Mouse (Mus musculus): ENCODE data around the gene Dlat.
"Not testable (repeated sequence)": the region's sequence is repeated elsewhere in the genome, so short reads cannot be mapped to it uniquely, and the experiment has no call there.

Dlat gene

GRCm38 (mm10) chr9:50664826-50665225 is 5.2 kb upstream of the Dlat start:
- no peak for DNase-seq (ENCODE audit: extremely low read depth, insufficient read length, low spot score)

GRCm38 (mm10) chr9:50660431-50660830 is 851 bp upstream of the Dlat start:
- DNase-seq (ENCODE audit: extremely low read depth, insufficient read length, low spot score) = peak; percentile 34

- DNase-seq (ENCODE audit: extremely low read depth, insufficient read length, low spot score) = no peak
Measured at GRCm38 (mm10) chr9:50658941-50659388, 615 bp downstream of the Dlat start.

- DNase-seq (ENCODE audit: extremely low read depth, insufficient read length, low spot score) = no peak
Measured at GRCm38 (mm10) chr9:50658391-50658790, 1.2 kb downstream of the Dlat start.

- no peak for DNase-seq (ENCODE audit: extremely low read depth, insufficient read length, low spot score)
Measured at GRCm38 (mm10) chr9:50650503-50650902, 9.1 kb downstream of the Dlat start.

- DNase-seq (ENCODE audit: extremely low read depth, insufficient read length, low spot score) = no peak
Measured at GRCm38 (mm10) chr9:50646826-50647370, 12.7 kb downstream of the Dlat start.

- no peak for DNase-seq (ENCODE audit: extremely low read depth, insufficient read length, low spot score)
Measured at GRCm38 (mm10) chr9:50634270-50634669, 25.3 kb downstream of the Dlat start.

- no peak for DNase-seq (ENCODE audit: extremely low read depth, insufficient read length, low spot score)
Measured at GRCm38 (mm10) chr9:50633059-50633458, 26.5 kb downstream of the Dlat start.

- no peak for DNase-seq (ENCODE audit: extremely low read depth, insufficient read length, low spot score)
Measured at GRCm38 (mm10) chr9:50632016-50632688, 27.4 kb downstream of the Dlat start.

- not testable (repeated sequence) for DNase-seq (ENCODE audit: extremely low read depth, insufficient read length, low spot score)
Measured at GRCm38 (mm10) chr9:50630903-50631302, 28.7 kb downstream of the Dlat start.

GRCm38 (mm10) chr9:50617794-50618330 is 41.7 kb downstream of the Dlat start:
- DNase-seq (ENCODE audit: extremely low read depth, insufficient read length, low spot score) = no peak

GRCm38 (mm10) chr9:50616766-50617603 is 42.6 kb downstream of the Dlat start, which contains the start of the genes Pih1d2 and Nkapd1:
Gene Pih1d2, plus strand, starts transcription at chr9:50617321.
Gene Nkapd1, minus strand, starts transcription at chr9:50617464.
- DNase-seq (ENCODE audit: extremely low read depth, insufficient read length, low spot score) = peak; percentile 92

GRCm38 (mm10) chr9:50616161-50616560 is 43.4 kb downstream of the Dlat start:
- no peak for DNase-seq (ENCODE audit: extremely low read depth, insufficient read length, low spot score)

GRCm38 (mm10) chr9:50612115-50612514 is 47.5 kb downstream of the Dlat start:
- DNase-seq (ENCODE audit: extremely low read depth, insufficient read length, low spot score) = no peak

GRCm38 (mm10) chr9:50604338-50604737 is 55.2 kb downstream of the Dlat start:
- DNase-seq (ENCODE audit: extremely low read depth, insufficient read length, low spot score) = no peak

GRCm38 (mm10) chr9:50603998-50604324 is 55.6 kb downstream of the Dlat start:
- no peak for DNase-seq (ENCODE audit: extremely low read depth, insufficient read length, low spot score)

GRCm38 (mm10) chr9:50603189-50603997 is 56.2 kb downstream of the Dlat start, which contains the start of the genes Sdhd and Timm8b:
Gene Sdhd, minus strand, starts transcription at chr9:50603812.
Gene Timm8b, plus strand, starts transcription at chr9:50603910.
- peak; percentile 91 for DNase-seq (ENCODE audit: extremely low read depth, insufficient read length, low spot score)

GRCm38 (mm10) chr9:50602055-50602845 is 57.3 kb downstream of the Dlat start:
- DNase-seq (ENCODE audit: extremely low read depth, insufficient read length, low spot score) = no peak

- no peak for DNase-seq (ENCODE audit: extremely low read depth, insufficient read length, low spot score)
Measured at GRCm38 (mm10) chr9:50601536-50601935, 58.0 kb downstream of the Dlat start.

GRCm38 (mm10) chr9:50596973-50597372 is 62.6 kb downstream of the Dlat start:
- no peak for DNase-seq (ENCODE audit: extremely low read depth, insufficient read length, low spot score)
